Mouse (Mus musculus): Measurements from ENCODE around the gene Ubac2.
"Not testable (repeated sequence)": the region's sequence is repeated elsewhere in the genome, so short reads cannot be mapped to it uniquely, and the experiment has no call there.

The Ubac2 gene

GRCm38 (mm10) chr14:121878176-121878858 lies at the start of gene Ubac2:
Gene Ubac2 (plus strand): TSS chr14:121878620.
- peak; percentile 97 to 99 for DNase-seq (ENCODE audit: low spot score in 2 of 2)

GRCm38 (mm10) chr14:121829816-121830442 lies 48.5 kb upstream of the Ubac2 start:
- no peak for DNase-seq (ENCODE audit: low spot score in 2 of 2)

DNA sequence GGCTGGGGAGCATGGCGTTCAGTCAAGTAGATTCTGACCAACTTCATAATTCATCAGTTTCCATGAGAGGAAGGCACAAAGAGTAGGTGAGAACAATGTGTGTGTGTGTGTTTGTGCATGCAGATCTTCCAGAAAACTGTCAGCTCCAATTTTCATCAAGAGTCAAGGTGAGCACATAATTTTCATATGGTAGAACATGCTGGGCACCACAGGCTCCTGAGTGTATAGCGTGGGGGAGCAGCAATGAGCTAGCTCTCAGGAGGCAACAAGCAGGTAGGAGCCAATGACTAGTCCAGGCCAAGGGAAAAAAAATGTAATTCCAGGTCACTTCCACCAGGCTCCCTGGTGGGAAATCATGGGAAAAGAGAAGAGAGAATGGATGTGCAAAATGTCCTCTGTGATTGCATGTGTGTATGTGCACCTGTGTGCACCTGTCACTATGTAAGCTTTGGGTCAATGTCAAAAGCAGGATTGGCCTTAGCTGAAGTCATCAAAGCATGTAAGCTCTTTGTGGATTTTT lies 45.4 kb upstream of the Ubac2 start:
- DNase-seq (ENCODE audit: low spot score in 2 of 2): no peak

- DNase-seq (ENCODE audit: low spot score in 2 of 2): no peak
Measured at GRCm38 (mm10) chr14:121838161-121838560, 40.3 kb upstream of the Ubac2 start.

DNA sequence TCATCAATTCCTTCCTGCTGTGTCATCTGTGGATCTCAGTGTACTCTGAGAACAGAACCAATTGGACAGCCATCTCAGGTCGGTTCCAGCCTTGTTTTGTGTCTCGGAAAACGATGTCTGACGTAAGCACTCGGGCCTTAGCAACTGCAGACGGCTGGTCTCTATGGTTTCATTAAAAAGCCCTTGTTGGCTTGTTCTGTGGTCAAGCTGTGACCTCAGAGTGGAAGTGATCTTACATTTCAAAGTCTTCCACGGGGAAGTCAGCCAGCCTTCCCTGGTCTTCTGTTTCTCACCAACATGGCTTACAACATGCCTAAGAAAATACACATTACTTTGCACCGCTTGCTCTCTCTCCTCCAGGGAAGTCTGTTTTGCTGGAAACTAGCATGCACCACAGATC lies 38.2 kb upstream of the Ubac2 start:
- no peak for DNase-seq (ENCODE audit: low spot score in 2 of 2)

DNA sequence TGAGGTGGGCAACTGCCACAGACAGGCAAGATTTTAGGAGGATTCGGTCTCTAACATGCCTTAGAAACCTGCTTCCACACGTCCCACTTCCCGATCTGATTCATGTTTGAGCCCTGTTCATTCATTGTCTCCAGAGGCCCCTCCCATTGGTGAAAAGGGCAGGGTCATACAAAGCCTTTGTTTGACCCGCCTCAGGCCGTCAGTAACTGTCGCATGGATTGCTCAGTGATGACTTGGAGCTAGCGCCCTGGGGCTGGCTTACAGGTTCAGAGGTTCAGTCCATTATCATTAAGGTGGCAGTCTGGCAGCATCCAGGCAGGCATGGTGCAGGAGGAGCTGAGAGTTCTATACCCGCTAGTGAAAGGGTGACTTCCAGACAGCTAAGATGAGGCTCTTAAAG lies 33.9 kb upstream of the Ubac2 start:
- no peak for DNase-seq (ENCODE audit: low spot score in 2 of 2)

- no peak for DNase-seq (ENCODE audit: low spot score in 2 of 2)
Measured at GRCm38 (mm10) chr14:121851231-121851630, 27.2 kb upstream of the Ubac2 start.

DNA sequence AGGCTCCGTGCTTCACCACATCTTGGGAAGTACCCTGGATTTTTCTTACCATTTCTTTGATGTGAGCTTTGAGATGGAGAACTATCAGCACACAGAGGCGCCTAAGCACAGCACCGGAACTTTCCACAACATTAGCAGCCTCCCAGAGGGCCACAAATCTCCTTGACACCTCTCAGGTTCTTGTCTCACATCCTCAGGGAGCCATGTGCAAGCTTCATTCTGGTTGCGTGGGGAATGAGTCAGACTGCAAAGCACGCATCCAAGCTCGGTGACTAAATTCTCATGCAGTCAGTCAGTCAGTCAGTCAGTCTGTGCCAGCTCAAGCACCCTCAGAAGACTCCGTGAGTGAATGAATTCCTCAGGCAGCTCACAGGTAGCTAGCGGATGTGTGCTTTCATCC lies 25.9 kb upstream of the Ubac2 start:
- no peak for DNase-seq (ENCODE audit: low spot score in 2 of 2)

- peak; percentile 35 to 61 for DNase-seq (ENCODE audit: low spot score in 2 of 2)
Measured at GRCm38 (mm10) chr14:121865162-121865561, 13.3 kb upstream of the Ubac2 start.

GRCm38 (mm10) chr14:121866574-121866973 lies 11.8 kb upstream of the Ubac2 start:
- no peak for DNase-seq (ENCODE audit: low spot score in 2 of 2)

GRCm38 (mm10) chr14:121869111-121869510 lies 9.3 kb upstream of the Ubac2 start:
- no peak for DNase-seq (ENCODE audit: low spot score in 2 of 2)

DNA sequence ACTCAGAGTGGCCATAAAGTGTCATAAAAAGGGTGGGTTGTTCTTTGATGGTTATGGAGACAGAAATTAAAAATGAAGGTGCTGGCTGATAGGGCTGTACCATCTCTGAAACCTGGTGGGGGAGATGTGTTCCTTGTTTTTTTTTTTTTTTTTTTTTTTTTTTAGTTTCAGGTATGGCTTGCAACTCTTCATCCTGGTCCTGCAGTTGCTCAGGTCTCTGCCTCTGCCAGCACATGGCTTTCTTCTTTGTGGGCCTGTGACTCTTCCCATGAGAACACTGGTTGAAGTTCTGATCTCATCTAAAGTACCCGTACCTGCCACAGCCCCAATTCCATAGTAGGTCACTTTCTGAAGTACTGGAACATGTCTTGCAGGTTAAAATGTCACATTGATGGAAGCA lies 5.7 kb upstream of the Ubac2 start:
- no peak for DNase-seq (ENCODE audit: low spot score in 2 of 2)

DNA sequence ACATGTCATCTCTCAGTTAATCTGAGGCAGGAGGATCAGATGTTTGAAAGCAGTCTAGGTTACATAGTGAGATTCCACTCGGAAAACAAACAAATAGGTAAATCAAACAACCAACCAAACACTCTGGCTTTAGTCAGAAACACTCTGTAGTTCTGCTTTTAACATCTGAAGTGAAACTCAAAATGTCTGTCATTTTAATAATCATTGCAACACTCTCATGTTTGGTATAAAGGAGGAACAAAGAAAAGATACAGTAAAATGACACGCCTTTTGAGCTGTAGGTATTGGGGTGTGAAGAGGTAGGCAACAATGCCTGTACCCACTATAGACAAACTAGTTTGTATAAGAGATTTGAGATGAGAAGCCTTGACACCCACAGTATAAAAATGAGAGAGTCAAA lies 5.2 kb upstream of the Ubac2 start:
- DNase-seq (ENCODE audit: low spot score in 2 of 2): no peak

- no peak for DNase-seq (ENCODE audit: low spot score in 2 of 2)
Measured at GRCm38 (mm10) chr14:121873646-121874045, 4.8 kb upstream of the Ubac2 start.

DNA sequence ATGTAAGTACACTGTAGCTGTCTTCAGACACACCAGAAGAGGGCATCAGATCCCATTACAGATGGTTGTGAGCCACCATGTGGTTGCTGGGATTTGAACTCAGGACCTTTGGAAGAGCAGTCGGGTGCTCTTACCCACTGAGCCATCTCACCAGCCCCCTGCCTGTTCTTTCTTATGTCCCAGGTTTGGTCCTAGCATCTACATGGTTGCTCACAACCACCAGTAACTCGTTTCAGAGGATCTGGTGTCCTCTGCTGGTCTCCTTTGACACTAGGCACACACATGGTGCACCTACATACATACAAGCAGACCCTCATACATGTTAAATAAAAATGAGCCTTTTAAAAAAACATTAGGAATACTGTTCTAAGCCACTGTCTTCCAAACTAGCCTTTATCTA lies 2.2 kb upstream of the Ubac2 start:
- DNase-seq (ENCODE audit: low spot score in 2 of 2): not testable (repeated sequence)

GRCm38 (mm10) chr14:121876860-121877259 lies 1.6 kb upstream of the Ubac2 start:
- DNase-seq (ENCODE audit: low spot score in 2 of 2): no peak

DNA sequence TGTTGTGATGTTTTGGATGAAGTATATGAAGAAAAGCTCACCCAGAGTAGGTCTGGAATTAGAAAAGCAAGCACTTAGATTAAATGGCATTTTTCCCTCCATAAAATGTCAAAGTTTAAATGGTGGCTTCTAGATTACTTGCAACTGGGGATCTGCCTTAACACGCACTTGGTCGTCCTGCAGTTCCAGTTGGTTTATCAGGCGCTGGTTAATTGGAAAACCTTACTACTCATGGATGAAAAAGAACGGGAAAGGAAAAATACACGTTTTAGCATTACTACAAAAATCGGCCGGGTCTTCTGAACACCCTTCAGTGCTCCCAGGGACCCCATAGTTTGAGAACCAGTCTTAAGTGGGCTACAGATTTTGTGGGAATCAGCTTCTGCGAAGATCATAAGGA lies 780 bp upstream of the Ubac2 start:
- DNase-seq (ENCODE audit: low spot score in 2 of 2): no peak

DNA sequence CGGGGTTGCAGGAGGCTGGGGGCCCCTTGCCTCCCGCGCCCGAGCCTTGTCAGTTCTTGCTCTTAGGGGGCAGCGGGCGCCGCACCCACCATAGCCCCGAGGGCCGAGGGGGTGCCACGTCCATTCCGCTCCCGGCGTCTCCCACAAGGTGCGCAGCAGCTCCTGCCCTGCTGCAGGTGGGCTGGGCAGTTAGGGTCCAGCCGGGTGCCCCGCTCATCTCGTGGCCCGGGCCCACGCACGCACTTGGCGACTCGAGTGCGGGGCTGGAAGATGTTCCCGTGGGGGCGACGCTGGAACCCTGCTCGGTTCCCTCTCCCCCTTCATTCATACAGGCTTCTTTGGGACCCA lies 413 bp downstream of the Ubac2 start:
- DNase-seq (ENCODE audit: low spot score in 2 of 2): no peak

- DNase-seq (ENCODE audit: low spot score in 2 of 2): no peak
Measured at GRCm38 (mm10) chr14:121879266-121879840, 933 bp downstream of the Ubac2 start.

- DNase-seq (ENCODE audit: low spot score in 2 of 2): no peak
Measured at GRCm38 (mm10) chr14:121881211-121881610, 2.8 kb downstream of the Ubac2 start.

- DNase-seq (ENCODE audit: low spot score in 2 of 2): no peak
Measured at GRCm38 (mm10) chr14:121884150-121884797, 5.9 kb downstream of the Ubac2 start.

DNA sequence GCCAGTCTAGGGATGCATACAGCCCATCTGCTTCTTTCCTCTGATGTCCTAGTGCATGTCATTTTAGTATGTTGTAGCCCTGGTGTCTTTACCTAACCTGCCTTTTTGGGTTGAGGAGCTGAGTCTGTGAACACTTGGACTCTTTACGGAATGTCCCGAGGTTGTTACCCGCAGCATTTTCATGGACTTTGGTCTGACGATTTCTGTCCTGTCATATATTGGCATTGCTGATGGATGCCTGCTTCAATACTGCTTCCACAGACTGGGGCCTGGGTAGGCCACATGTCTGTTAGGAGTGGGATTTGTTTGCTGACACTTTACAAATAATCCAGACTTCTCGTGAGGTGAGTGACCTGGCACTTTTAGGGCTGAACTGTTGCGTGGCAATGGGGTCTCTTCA lies 15.3 kb downstream of the Ubac2 start:
- no peak for DNase-seq (ENCODE audit: low spot score in 2 of 2)

Data from cerebellum, postnatal 4 days (tissue).